ENCODE assay signal across 8 mouse cellular contexts in the genomic region with DNA sequence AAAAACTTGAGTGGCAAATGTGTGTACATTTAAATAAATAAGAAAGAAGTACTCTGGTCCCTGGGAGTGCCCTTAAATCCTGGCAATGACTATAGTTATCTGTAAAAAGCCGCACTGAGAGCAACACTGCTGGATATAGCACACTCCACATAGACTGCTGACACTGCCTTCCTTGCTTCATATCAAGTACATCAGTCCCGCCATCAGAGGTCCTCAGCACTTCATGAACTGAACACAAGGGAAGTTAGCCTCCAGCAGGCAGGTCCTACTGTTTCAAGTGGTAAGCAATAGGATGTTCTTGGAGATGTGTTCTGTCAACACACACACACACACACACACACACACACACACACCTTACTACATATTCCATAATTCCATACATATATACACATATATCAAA.
DNase-seq lines count a peak whose midpoint lies in the region; ATAC-seq and TF ChIP-seq lines count a peak whose summit lies in the region.

No protein-coding gene starts in this region.

- no peak overlapping the region for H3K9ac ChIP-seq in liver, adult 2 months (ENCODE audit: low read depth, low read length)

- WGBS in liver, adult 2 months: 76% methylated on average over 2 of the region's 2 CpGs

- 0 out of 2 replicates have a peak, but pooled peaks have one; percentile 5 for TF ChIP-seq CTCF in liver, adult 2 months (IDR thresholded peaks at IDR 0.05; ENCODE audit: low read depth, low read length)

- H3K36me3 ChIP-seq in liver, adult 2 months (ENCODE audit: control insufficient read depth, insufficient read depth, low read length): no peaks in the 10 kb centered on the region

- DNase-seq in cerebellum, adult 11-12 months: peak; percentile 5
- DNase-seq in cerebellum, adult 9-11 months: no peak
- DNase-seq in liver, adult 2 months (ENCODE audit: extremely low read depth, low read depth, low spot score): peak; percentile 1
- DNase-seq in liver: no peak
- peak; percentile 15 to 18 for DNase-seq in heart, postnatal 36 days
- DNase-seq in lung, postnatal 10 days: peak; percentile 67
- DNase-seq in urinary bladder, adult 18-20 months (ENCODE audit: low spot score in 2 of 2): no peak

- no peaks in the 10 kb centered on the region for H3K4me1 ChIP-seq in liver, adult 2 months (ENCODE audit: control insufficient read depth, insufficient read depth, low read length)

- H3K27ac ChIP-seq in liver, adult 2 months (replicated peaks; ENCODE audit: insufficient read depth, low read depth, low read length): no peak overlapping the region

- TF ChIP-seq POLR2A in liver, adult 2 months (IDR thresholded peaks at IDR 0.05; ENCODE audit: extremely low read depth, insufficient read depth, low read length): no peak

- intact Hi-C loops in heart, postnatal 36 days (cut with DNase I): loop anchor here (5.0 to 10.0 kb wide), 3 partner anchors 282 to 1254 kb away; a partner anchor contains a TSS

- H3K27me3 ChIP-seq in liver, adult 2 months (ENCODE audit: control insufficient read depth, insufficient read depth, low read length): no peaks in the 10 kb centered on the region

- no peak for ATAC-seq in erythroblast, adult 5-6 weeks (replicated peaks; ENCODE audit: low FRiP score, poor library complexity, severe bottlenecking)

- H3K79me2 ChIP-seq in liver, adult 2 months (ENCODE audit: control insufficient read depth, insufficient read depth, low read length): no peaks in the 10 kb centered on the region

- no peak overlapping the region for H3K4me3 ChIP-seq in liver, adult 2 months (ENCODE audit: insufficient read depth, low read depth, low read length)

Comparison
In these comparisons a context has a peak if more than half of its experiments do, and no peak if none do; other contexts are left out.
1. DNase-seq: peak in cerebellum, adult 11-12 months (single experiment), liver, adult 2 months (single experiment), heart, postnatal 36 days (2 of 2) and lung, postnatal 10 days (single experiment); none in cerebellum, adult 9-11 months (single experiment), liver (single experiment) and urinary bladder, adult 18-20 months (0 of 2).